Mouse (Mus musculus): ENCODE results near the gene Ilf3.

Gene Ilf3

DNA sequence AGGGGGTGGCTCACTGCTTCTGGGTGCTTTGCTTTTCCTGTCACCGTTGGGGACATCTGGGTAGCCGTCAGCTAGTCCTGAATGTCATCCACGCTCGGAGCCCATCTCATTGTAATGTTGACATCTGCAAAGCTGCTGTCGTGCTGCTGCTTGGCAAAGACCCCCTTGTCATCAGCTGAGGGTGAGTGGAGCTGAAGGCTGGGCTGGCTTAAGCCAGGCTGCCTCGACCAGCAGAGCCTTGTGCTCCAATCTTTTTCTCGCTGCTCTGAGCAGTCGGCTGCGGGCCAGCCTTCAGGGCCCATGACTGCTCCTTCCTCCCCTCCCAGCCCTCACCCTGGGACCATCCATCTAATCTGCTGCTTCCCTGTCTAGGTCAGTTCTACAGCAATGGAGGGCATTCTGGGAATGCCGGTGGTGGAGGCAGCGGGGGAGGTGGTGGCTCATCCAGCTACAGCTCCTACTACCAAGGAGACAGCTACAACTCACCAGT is 35.1 kb downstream of the Ilf3 start:
- DNase-seq (ENCODE audit: low spot score in 2 of 2), result no peak

DNA sequence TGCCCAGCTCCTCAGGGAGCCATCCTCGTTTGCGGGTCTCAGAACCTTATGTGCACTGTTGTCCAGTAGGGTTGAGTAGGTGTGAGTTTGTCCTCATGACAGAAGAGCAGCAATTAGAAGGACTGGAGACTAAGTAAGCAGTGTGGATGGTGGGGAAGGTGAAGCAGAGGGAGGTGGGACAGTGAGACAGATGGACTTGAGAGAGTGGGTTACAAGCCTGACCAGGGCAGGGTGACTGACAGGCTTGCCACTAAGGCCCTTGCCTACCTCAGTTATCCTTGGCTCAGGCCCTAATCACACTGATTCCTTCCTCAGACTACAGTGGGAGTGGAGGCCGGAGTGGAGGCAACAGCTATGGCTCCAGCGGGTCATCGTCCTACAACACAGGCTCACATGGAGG is 36.1 kb downstream of the Ilf3 start:
- no peak for DNase-seq (ENCODE audit: low spot score in 2 of 2)

DNA sequence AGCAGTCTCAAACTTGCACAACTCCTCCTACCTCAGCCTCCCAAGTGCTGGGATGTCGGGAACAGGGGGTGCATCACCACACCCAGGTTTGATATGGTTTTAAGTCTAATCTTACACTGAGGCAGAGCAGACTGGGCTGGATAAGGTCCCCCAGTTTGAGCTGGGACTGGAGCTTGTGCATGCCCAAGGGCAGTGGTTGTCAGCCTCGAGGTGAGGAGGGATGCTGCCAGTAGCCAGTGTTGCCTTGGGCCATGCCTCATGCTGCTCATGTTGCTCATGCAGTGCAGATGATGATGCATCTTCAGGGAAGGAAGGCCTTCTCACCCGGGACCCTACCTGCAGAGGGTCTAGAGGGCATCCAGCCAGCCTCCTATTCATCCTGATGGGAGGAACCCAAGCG is 37.9 kb downstream of the Ilf3 start:
- DNase-seq (ENCODE audit: low spot score in 2 of 2), result no peak

DNA sequence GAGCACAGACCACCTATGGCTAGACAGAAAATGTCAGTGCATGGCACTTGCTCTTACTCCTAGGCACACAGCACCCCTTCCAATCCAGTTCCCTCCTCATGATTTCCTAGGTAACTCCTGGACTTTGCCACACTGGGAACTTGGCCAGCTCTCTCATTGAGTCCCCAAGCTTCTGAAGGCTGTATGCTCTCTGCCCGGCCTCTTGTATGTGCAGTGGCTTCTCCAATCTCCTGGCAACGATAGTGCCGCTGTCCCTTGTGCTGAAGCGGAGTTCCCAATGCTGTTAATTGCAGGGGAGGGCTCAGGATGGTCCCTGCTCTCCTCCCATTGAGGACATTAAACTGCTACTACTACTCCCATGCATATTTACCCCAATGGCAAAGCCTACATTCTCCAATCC is 40.3 kb downstream of the Ilf3 start:
- DNase-seq (ENCODE audit: low spot score in 2 of 2), result no peak

DNA sequence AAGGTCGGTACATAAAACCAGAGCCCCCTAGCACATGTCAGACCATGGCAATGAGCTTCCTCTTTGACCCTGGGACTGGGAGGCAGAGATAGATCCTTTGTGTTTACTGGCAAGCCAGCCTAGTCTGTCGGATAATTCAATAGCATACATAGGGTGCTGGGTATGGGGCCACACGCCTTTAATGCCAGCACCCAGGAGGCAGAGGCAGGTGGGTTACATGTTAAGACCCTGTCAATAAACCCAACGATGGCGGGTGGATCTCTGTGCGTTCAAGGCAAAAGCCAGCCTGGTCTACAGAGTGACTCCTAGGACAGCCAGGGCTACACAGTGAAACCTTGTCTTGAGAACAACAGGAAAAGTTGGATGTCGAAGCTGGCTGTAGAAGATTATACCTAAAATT is 41.0 kb downstream of the Ilf3 start:
- no peak for DNase-seq (ENCODE audit: low spot score in 2 of 2)

DNA sequence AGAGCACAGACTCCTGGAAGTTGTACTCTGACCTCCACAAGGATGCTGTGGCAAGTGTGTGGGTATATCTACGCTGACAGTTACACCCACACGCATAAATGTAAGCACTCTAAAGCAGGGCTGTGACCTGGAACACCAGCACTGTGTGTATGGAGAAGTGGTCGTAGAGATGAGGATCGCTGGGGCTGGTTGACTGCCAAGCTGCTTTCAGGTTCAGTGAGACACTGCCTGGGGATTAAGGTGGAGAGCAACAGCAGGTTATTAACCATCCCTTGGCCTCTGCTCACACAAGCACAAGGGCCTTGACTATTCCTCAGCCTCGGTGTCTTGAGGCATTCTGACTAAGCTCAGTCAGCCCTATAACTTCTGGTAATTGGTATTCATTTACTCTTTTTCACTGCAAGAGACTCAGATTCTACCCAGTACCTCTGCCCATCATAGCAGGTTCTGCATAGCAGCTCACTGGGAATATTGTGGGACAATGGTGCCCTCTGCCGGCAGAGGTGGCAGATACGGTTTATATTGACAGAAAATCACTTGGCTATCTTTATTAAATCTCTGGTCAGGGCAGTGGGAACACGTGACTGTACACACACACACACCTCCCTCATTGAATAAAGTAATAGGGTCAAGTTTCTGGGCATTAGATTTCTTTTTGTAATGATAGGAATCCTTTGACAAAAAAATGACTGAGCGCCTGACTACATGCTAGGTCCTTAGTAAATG is 42.1 kb downstream of the Ilf3 start:
- peak; percentile 65 to 80 for DNase-seq (ENCODE audit: low spot score in 2 of 2)

DNA sequence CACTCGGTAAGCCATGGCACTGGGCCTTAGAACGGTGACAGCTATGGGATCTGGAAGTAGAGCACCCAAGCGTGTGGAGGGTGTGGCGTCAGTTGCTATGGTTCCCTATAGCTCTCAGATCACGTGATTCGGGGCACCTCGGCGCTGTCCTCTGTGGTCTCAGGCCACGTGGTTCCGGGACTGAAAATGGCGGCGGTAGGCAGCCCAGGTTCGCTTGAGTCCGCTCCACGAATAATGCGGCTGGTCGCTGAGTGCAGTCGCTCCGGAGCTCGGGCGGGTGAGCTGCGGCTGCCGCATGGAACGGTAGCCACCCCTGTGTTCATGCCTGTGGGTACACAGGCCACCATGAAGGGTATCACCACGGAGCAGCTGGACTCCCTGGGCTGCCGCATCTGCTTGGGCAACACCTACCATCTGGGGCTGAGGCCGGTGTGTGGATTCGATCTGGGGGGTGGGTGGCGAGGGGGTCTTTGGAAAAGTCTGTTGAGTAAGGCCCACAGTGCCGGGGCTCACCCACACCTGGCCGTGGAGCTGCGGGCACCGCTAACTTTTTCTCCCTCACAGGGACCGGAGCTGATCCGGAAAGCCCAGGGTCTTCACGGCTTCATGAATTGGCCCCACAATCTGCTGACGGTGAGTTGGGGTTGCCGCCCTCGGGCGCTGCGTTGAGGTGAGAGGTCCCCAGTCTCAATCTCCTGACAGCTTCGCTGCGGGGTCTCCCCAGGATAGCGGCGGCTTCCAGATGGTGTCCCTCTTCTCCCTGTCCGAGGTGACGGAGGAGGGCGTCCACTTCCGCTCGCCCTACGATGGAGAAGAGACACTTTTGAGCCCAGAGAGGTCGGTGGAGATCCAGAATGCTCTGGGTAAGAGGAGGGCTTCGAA is 44.2 kb downstream of the Ilf3 start, which contains the start of gene Qtrt1:
Qtrt1 (plus strand) TSS at position 169 of the 882 bp plus-strand sequence.
- peak; percentile 78 to 84 for DNase-seq (ENCODE audit: low spot score in 2 of 2)

DNA sequence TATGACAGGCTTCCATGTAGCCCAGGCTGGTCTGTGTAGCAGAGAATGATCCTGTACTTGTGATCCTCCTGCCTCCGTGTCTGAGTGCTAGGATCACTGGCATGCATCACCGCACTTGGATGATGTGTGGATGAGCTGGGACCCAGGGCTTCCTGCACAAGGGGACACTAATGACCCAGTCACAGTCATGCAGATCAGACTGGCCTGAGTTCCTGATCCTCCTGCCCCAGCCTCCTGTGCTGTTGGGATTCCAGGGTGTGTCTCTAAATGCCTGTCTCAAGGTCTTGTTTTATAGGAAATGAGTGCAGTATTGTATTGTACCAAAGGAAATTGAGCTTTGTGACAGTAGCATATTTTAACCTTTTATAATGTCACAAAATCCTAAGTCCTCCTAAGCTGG is 50.2 kb downstream of the Ilf3 start:
- DNase-seq (ENCODE audit: low spot score in 2 of 2), result no peak

DNA sequence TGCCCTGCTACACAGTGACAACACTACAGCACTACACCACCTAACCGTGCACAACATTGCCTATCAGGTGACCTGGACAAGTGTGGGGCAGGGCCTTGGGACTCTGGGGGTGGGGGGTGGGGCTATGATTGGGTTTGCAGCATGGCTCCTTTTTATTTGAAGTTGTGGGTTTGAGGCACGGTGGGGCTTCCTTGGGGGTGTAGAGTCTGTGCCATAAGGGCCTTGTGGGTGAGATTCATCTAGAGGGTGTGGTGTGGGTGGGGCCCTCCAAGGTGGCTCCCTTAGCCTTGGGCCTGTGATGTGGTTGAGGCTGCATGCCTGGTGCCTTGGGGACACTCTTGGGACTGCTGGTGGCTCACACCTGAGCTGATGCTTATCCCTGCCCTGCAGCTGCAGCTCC is 52.0 kb downstream of the Ilf3 start:
- no peak for DNase-seq (ENCODE audit: low spot score in 2 of 2)

DNA sequence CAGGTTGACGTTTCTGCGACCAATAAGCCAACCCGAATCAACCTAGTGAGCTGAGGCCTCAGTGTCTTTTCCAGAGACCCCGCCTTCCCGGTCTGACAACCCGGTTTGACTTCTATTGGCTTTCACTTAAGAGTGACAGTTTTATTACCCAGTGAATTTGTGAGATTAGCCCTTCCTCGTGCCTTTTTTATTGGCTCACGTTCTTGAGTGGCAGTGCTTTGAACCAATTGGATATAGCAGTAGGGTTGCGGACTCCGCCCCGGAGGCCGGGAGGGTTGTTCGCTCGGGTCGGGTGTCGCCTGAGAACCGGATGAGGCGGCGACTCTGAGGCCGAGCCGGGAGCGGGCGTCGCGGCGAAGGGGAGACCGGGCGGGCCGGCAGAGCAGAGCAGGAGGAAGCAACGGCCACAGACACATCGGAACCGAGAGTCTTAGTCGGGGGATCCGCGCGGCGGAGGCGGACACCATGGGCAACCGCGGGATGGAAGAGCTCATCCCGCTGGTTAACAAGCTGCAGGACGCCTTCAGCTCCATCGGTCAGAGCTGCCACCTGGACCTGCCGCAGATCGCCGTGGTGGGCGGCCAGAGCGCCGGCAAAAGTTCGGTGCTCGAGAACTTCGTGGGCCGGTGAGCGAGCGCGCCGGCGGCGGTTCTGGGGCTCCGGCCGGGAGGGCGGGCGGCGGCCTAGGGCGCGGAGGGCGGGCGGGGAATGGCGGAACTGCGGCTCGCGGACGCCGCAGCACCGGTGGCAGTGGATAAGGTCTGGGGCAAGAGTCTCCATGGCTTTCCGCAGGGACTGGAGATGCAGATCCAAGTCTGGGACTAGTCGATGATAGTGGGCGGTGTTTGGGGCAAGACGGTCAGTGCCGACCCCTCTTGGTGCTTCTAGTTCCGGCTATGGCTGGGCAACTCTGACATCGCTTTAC is 57.2 kb downstream of the Ilf3 start, which contains the start of gene Dnm2:
Dnm2 (plus strand) TSS at position 278 of the 925 bp plus-strand sequence.
- DNase-seq (ENCODE audit: low spot score in 2 of 2), result peak; percentile 97 to 99

DNA sequence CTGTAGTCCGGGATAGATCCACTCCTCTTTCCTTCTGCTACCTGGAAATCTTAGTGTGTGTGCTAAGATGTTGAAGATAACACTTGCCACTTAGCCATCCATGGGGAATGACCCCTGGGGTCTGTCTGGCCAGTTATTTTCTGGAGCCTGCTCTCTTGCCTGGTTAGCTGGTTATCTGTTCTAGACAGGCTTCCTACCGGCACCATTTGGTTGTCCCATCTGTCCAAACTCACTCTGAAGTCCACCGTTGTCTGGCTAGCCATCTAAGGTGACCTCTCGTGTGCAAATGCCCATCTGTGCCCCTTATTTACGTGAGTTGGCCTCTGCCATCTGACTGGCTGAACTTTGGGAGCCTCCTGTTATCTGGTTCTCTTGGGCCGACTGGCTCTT is 57.9 kb downstream of the Ilf3 start:
- no peak for DNase-seq (ENCODE audit: low spot score in 2 of 2)

DNA sequence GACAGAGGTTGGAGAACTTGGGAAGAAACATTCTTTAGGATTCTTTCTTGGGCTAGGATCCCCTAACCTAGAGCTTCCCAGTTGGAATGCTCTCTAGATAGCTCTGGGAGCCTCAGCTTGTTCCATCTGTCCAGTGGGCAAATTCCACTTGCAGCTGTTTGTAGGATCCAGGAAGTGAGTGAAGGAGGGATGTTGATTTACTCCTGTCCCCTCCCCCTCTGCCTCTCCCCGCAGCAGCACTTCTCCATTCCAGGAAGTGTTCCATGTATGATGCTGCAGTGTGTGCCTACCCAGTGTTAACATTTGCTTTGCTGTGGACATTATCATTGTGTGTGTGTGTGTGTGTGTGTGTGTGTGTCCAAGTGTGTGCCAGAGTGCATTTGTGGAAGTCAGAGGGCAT is 58.3 kb downstream of the Ilf3 start:
- DNase-seq (ENCODE audit: low spot score in 2 of 2), result no peak

DNA sequence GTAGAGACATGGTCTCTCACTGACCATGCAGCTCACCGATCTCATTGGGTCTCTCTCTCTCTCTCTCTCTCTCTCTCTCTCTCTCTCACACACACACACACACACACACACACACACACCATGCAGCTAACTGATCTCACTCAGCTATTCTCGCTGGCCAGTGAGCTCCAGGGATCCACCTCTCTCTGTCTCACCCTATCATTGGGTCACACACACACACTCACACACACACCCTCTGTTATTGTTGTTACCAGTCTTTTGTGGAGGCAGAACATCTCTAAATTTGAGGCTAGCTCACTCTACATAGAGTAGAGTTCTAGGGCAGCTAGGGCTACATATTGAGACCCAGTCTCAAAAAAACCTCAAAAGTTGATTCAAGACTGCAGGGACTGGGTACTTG is 58.9 kb downstream of the Ilf3 start:
- DNase-seq (ENCODE audit: low spot score in 2 of 2), result no peak

DNA sequence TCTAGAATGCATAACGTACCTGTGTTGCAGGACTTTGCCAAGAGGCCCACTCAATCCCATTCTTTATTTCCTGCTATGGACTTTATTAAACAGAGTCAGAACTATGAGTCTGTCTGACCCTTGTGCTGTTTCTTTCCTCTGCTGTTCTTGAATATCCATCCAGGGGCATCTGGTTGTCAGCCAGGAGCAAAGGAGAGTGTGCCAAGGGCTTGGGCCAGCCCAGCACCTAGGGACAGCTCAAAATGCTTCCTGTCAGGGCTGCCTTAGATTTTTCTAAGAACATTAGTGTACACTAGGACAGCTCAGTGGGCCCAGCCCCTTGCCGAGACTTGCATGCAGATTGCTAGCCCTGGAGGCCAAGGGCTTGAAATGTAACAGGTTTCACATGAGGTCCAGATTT is 60.1 kb downstream of the Ilf3 start:
- DNase-seq (ENCODE audit: low spot score in 2 of 2), result no peak

DNA sequence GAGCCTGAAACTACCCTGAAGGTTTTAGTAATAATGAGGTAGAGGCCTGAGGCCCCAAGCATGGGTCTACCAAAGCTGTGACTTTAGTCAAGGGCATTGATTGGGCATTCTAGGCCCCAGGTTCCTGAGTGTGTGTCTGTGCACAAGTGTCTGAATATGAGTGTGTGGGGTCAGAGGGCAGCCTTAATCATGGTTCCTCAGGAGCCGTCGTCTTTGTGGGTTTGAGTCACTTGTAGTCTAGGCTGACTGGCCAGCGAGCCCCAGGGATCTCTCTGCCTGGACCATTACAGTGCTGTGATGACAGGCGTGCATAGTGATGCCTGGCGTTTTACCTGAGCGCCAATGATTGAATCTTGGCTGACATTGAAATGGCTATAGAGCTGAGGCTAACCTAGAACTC is 60.5 kb downstream of the Ilf3 start:
- no peak for DNase-seq (ENCODE audit: low spot score in 2 of 2)

DNA sequence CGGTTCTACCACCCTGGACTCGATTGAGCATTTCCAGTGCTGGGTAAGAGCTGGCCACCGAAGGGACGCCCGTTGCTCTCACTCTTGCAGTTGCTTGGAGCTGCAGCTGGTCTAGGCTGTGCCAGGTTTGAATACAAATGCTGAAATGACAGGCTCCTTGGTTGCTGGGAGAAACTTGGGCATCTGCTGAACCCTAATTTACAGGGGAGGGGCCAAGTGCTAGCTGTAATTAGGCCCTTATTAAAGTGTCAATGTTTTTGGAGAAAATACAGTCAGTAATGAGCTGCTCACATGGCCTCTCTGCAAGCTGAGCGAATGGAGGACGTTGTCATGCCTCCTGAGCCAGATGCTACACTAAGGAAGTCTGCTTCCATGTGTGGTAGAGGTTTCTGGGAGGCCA is 63.1 kb downstream of the Ilf3 start:
- no peak for DNase-seq (ENCODE audit: low spot score in 2 of 2)

DNA sequence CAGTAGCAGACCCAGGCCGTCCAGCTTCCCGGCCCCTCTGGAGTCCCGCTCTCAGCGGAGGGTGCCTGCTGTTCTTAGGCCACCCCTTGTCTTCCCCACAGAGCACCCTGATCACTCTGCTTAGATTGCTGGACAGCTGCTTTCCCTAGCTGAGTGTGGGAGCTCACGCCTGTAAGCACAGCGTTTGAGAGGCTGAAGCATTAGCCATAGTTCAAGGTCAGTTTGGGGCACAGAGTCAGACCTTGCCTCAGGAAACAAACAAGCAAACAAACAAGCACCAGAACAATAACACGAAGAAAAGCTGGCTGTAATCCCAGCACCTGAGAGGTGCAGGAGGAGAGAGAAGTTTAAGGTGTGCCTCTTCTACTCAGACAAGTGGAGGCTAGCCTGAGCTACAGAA is 64.4 kb downstream of the Ilf3 start:
- DNase-seq (ENCODE audit: low spot score in 2 of 2), result no peak

DNA sequence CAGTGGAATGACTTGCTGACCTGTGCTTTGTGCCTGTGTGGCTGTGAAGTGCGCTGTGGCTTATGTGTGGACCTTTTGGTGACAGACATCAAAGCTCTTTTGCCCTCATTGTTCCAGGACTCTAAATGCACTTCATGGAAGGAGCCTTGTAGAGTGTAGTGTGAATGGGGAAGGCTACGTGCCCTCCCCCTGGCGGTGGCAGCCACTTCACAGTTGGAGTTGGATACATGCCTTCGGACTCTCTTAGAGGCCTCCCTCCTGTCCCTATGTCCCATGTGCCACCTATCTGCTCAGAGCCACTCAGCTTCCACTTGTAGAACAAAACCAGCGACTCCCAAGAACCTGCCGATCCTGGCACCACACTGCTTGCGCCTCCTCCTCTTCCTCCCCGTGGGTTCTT is 66.1 kb downstream of the Ilf3 start:
- DNase-seq (ENCODE audit: low spot score in 2 of 2), result no peak

DNA sequence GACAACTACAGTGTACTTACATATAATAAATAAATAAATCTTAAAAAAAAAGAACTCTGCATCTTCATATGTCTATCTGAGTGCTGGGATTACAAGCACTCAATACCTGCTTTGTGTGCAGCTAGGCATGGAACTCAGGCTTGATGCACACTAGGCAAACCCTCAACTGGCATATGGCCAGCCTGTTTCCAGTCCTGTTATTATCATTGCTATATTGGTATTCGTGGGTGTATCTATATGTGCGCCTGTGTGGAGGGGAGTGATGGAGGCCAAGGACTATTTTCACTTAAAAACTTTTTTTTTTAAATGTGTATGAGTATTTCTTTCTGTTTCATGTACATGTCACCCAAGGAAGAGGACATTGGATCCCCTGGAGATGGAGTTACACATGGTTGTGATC is 66.7 kb downstream of the Ilf3 start:
- DNase-seq (ENCODE audit: low spot score in 2 of 2), result no peak

DNA sequence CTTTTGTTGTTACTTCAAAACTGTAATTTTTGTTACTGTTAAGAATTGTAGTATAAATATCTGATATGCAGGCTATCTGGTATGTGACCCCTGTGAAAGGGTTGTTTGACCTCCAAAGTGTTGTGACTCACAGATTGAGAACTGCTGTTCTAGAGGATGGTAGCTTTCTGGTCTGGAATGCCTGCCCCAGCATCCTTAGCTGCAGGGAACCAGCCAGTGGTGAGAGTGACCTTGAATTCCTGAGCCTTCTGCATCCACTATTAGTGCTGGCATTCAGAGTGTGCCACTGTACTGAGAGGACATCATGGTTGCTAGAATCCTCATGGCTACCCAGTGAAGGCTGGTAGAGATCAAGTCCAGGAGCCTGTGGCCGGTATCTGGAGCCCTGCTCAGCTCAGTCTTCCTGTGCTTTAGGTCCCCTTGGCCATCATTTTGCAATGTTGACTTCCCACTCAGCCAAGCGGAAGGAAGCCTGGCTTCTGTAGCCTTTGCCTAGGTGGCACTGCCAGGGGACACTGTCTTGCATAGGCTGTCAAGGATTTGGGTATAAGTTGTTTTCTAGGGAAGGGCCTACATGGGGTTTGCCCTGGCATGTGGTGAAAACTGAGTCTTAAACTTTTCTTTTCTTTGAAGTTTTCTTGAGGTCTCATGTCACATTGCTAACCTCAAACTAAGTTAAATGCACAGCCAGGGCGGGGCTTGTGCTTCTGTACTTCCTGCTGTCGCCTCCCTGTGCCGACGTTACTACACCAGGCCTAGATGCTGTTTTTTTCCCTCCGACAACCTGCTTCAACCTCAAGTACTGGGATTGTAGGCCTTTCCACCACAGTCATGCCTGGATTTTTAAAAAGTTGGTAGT is 68.3 kb downstream of the Ilf3 start:
- DNase-seq (ENCODE audit: low spot score in 2 of 2), result no peak

DNA sequence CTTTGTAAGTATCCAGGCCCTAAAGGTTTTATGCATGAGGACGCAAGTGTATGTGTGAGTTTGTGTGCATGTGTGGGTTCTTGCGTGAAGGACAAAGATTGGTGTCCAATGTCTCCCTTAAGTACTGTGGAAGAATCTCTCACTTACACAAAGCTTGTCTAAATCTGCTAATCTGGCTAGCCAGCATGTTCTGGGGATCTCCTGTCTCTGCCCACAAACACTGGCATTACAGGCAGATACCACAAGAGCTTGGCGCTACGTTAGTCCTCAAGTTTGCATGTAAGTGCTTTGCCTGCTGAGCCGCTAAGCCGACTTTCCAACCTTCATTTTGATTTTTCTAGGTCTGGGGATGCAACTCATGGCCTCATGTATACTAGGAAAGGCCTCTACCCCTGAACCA is 69.9 kb downstream of the Ilf3 start:
- no peak for DNase-seq (ENCODE audit: low spot score in 2 of 2)
